Mouse (Mus musculus) c-Kit-positive CD71-positive TER-119-negative erythroid progenitor cells, embryonic 14.5 days (primary cell): ENCODE data around the gene Hsd17b10.

Experiments used
- DNase-seq: peaks from one replicate; pipeline ENCODE4 v3.0.0-alpha.2; 2013; ENCODE audit warnings: low read depth

Gene Hsd17b10

GRCm38 (mm10) chrX:152001737-152002710, at the start of gene Hsd17b10:
Gene Hsd17b10, plus strand, starts transcription at chrX:152001845.
- peak; percentile 65 for DNase-seq

GRCm38 (mm10) chrX:151999006-151999710, 2.5 kb upstream of the Hsd17b10 start:
- DNase-seq = no peak

DNA sequence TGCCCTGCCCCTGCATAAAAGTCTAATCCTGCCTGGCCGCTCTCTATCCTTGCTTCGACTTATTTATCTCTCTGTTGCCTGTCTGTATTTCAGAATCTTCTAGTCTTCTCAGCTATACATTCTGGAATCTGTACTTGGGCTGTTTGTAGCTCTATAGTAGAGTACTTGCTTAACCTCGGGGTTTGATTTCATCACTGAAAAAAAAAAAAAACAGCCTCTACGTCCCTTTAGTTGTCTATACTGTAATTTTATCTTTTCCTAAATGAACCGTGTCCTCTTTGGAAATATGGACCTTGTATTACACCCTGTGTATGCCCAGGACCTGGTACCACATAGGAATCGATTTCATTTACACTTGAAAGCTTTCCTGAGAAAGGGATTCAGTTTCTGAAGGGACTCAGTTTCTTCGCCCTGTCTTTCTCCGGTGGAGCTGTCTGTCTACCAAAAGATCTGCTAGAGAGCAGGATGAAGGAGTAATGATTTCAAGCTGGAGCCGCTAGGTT, 412 bp upstream of the Hsd17b10 start:
- no peak for DNase-seq

GRCm38 (mm10) chrX:152002865-152003264, 1.2 kb downstream of the Hsd17b10 start:
- no peak for DNase-seq

- DNase-seq = no peak
Observed at GRCm38 (mm10) chrX:152007863-152008262, 6.2 kb downstream of the Hsd17b10 start.

DNA sequence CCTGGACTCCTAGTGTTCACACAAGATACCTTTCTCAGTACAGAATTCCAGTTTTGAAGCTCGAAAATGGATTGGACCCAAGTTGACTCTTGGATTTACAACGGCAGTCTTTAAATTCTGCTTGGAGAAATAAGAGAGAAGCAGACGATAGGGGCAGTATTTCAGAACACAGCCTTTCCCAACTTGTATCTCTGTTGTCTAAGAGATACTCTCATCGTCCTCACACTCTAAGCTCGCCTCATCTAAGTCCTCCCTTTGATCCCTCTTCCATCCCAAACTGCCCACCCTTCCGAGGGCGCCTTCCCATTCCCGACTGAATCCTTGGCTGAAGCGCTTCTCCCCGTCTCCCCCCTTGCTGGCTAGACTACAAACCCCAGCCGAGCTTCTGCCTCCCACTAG, 14.1 kb downstream of the Hsd17b10 start:
- no peak for DNase-seq

DNA sequence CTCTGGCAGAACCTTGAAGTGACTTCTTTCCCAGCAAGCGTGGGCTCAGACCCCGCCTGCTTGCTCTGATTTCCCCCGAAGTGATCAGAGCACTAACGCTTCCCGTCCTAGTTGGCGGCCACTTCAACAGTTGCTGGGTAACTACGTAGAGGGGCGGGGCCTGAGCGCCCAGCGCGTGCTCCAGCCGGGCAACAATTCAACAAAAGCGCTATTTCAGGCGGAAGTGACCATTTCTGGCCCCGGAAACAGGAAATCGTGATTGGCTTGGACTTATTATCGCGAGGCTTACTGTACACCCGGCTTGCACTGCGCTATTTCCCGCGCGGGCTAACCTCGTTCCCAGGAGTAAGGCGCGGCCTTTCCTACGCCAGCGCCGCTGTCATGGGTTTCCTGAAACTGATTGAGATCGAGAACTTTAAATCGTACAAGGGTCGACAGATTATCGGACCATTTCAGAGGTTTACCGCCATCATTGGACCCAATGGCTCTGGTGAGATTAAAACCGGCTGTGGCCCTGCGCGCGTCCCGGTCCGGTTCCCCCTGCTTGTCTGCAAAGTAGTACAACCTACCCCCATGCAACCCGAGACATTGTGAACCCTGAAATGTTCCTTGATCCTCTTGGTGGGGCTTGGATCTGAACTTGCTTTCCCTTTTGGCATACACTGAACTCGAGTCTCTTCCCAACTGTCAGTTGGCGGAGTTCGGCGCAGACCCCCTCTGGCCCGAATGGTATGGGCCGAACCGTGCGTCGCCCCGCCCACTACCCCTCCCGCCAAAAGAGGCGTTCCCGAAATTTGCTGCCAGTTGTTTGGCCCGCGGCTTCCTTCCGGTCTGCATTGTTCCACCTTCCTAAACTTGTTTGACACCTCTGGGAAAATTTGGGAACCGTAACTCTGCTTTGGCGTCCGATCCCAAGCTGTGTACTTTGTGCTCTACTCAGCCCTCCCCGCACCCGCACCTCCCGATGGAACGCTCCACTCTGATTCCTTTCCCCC, 14.8 kb downstream of the Hsd17b10 start, which contains the start of the genes Ribc1 and Smc1a:
TSS of gene Ribc1 (minus strand) at position 145 of the 995 bp plus-strand sequence.
TSS of gene Smc1a (plus strand) at position 278 of the 995 bp plus-strand sequence.
- peak; percentile 81 for DNase-seq

DNA sequence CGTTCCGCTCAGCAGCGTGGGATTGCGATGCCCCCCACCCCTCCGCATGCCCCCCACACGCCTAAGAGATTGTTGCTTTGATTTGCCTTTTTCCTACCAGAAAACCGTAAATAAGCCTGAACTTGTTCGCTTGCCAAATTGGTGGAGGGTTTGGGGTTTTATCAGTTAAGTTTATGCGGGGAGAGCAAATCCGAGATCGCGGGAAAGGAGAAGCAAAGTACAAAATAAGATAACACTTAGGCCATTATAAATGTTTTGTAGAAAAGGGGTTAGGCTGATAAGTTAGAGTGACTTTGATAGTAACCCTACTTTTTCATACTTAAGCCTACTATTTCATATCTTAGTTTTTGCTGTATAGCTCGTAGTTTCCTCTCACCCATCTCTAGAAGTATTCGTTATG, 15.5 kb downstream of the Hsd17b10 start:
- no peak for DNase-seq

DNA sequence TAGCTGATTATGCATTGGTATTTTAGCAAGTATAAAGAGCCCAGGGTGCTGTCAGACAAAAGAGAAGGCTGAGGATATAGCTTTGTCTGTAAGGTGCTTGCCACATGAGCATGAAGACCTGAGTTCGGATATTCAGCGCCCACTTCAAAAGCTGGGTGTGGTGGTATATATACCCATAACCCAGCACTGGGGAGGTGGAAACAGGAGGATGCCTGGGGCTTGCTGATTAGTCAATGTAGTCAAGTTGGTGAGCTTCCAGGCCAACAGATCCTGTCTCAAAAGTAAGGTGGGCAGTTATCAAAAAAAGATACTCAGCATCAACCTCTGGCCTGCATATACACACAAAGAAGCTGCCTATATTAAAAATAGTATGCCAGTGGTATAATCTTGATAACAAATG, 17.6 kb downstream of the Hsd17b10 start:
- DNase-seq = no peak

- peak; percentile 55 for DNase-seq
Observed at GRCm38 (mm10) chrX:152039865-152040264, 38.2 kb downstream of the Hsd17b10 start.

GRCm38 (mm10) chrX:152047230-152047629, 45.6 kb downstream of the Hsd17b10 start:
- no peak for DNase-seq

GRCm38 (mm10) chrX:152052546-152052945, 50.9 kb downstream of the Hsd17b10 start:
- DNase-seq = no peak
